Mouse (Mus musculus) adrenal gland, postnatal 14 days (tissue): Measurements from ENCODE around the gene Dusp10. TPM values are rescaled to one million over a fixed set of nuclear protein-coding genes. Genes with fewer than 3 reads are reported as not detected.

Experiments used
- DNase-seq: peaks from one replicate; pipeline ENCODE4 v3.0.0; 2021; ENCODE audit warnings: mixed read lengths
- long read RNA-seq, 2 experiments: library from polyadenylated mRNA; stranded (forward); transcript quantifications; one replicate each; pipeline ENCODE4 v2.0.0; 2021
- total RNA-seq: library from RNA; stranded (reverse); gene quantifications from 2 replicates; pipeline ENCODE4 v1.2.3, GENCODE M21; 2021

Dusp10 gene
- 19.0 and 19.6 TPM in 2 replicates for total RNA-seq
- long read RNA-seq, experiment 1, transcript Dusp10-201 (4 exons, 2,792 nt) = major isoform, 5 of 9 reads
- long read RNA-seq, experiment 1, partial matches to known transcripts = 2 of 9 reads
- long read RNA-seq, experiment 1, other reads (novel, unspliced or antisense) = 2 of 9 reads
- long read RNA-seq, experiment 2, transcript Dusp10-201 (4 exons, 2,792 nt) = major isoform, 9 of 12 reads
- long read RNA-seq, experiment 2, partial matches to known transcripts = 3 of 12 reads
- long read RNA-seq, experiment 2, other reads (novel, unspliced or antisense) = 0 of 12 reads

DNA sequence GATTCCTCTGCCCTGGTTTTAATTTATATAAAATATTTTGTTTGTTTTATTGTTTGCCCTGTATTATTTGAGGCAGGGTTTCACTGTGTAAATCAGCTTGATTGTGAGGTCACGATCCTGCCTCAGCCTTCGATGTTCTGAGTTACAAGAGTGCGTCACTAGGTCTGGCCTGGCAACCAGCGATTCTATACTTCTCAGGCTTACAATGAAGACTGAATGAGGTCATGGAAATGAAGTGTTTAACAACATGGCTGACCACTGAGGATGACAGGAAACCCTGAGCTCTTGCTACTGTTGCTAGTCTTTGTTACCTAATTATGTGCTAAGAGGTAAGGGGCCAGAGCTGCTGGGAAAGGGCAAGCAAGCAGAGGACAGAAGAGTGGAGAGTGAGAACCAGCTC is at the start of gene Dusp10:
TSS of gene Dusp10 (plus strand) at position 197 of the 400 bp plus-strand sequence.
- no peak for DNase-seq

DNA sequence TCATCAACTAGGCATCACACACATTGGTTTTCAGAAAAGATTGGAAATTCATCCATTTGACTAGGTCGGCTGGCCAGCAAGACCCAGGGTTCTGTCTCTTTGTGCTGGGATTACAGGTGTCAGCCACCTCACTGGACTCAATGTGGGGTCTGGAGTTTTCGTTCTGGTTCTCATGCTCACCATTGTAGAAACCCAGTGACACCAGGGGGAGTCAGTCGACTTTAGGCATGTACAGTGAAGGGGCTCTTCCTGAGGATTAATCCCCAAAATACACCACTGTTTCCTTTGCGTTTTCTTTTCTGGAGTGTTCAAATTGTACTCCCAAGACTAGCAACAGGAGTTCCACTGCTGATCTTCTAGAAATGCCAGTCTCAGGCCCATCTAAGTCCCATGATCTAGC is 47.8 kb upstream of the Dusp10 start:
- DNase-seq = no peak

DNA sequence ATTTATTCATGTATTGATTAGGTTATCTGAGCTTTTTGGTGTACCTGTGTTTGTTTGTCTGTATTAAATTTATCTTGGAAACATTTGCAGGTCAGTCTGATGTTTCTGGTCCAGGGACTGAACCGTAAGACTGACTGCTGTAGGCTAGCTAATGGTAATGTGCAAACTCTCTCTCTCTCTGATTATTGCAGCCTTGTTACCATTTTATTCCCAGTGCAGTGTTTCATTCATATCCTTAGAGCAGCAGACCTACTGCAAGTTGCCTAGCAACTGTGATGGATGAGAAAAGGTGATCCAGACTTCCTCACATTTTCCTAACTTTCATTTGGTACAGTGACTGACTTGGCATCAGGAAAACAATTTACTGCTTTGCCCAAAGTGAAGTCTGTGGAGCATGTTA is 43.8 kb upstream of the Dusp10 start:
- no peak for DNase-seq

DNA sequence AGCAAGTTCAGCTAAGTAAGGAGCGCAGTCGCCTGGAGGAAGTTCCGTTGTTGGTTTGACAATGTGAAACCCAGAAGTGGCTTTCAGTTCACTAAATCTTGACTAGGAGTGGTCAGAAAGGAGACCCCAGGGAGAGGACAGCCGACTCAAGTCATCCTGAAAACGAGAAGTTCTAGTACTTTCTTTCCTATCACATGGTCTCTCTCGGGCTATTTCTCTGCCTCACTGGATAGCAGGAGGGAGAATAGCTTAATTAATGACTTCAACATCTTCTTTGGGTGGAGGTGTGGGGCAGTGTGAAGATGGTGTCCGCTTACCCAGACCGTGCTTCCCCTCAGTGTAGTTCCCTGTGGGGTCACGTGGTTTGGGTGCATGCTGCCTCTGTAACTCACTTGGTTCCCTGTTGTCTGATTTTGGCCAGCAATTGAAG is 33.3 kb upstream of the Dusp10 start:
- DNase-seq = peak; percentile 14

DNA sequence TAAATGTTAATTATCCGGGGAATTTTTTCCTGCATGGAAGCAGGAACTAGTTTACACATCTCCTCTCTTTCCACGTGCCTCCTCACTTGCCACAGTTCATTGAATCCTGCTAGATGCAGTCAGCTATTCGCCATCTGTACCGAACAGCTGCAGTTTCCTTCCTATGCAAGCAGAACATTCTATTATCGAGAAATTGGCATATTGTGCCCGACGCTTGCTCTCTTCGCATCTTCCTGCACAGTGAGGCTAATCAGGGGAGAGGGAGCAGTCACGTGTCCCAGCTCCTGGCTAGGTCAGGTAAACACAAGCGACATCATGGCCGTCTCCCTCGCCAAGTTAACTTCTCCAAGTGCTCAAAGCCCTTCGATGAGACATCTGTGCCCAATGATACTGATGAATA is 31.0 kb upstream of the Dusp10 start:
- no peak for DNase-seq

DNA sequence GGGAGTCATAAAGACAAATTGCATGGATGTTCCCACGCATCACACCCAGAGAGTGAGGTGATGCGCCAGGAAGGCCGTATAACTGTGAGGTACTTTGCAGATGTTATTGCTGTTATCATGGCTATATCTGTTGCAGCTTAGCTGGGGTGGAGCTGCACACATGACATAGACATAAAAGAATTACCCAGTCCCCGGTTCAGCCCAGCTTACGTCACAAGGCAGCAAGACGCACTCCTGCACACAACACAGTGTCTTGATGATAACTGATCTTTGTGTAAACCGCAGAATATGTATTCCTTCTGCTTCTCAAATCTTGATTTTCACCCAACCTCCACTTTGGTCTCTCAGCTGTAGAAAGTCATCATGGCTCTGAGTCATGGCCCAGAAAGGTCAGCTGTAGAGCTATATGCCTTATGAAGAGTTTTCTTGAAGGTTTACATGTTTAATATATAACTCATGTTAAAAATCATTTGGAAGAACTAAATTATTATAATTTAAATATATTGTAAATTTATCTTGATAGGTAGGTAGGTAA is 25.3 kb upstream of the Dusp10 start:
- no peak for DNase-seq

DNA sequence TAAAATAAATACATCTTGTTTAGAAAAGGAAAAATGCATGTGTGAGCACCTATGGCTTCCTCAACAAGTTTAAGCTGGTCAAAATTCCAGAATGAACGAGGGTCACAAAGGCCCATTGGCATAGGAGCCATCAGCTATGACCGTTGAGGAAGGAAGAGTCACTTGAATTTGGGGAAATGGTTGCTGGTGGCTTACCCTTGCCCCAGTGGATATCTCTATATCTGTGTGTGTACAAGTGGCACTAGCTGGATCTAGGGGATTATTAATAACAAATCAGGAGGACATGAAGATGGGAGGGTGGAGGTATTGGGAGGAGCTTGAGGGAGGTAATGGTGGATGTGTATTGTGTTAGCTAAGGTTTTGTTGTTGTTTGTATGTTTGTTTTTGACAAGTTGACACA is 21.2 kb upstream of the Dusp10 start:
- no peak for DNase-seq

DNA sequence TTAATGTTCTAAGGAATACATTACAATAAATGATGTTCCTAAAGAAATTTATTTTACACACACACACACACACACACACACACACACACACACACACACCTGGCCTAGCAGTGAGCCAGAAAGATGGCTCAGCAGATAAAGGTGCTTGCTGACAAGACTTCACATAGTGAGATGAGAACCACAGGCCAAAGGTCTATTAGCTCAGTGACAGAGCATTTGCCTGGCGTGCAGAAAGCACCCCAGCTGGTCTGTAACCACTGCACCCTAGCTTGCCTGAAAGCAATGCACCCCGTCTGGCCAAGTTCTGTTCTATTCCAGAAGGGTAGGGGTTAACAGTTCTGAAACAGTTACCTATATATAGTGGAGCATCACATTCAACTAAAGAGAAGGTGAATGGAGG is 15.9 kb upstream of the Dusp10 start:
- no peak for DNase-seq

DNA sequence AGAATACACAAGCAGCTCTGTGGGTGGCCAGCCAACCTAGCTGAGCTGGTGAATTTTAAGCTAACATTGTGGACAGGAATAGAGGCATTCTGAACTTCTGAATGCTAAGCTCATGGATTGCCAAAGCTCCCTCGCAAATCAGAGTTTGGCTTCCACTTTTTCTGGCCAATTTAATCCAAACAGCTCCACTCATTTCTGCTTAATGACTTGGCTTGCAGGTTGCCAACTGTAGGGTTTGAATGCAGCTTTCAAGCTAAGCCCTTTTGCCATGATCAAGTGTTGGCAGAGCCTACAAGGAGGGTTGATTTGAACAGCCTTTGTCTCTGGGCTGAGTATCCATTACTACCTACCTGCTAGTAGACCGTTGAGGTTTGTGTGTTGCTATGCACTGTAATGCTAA is 10.6 kb upstream of the Dusp10 start:
- DNase-seq = no peak

DNA sequence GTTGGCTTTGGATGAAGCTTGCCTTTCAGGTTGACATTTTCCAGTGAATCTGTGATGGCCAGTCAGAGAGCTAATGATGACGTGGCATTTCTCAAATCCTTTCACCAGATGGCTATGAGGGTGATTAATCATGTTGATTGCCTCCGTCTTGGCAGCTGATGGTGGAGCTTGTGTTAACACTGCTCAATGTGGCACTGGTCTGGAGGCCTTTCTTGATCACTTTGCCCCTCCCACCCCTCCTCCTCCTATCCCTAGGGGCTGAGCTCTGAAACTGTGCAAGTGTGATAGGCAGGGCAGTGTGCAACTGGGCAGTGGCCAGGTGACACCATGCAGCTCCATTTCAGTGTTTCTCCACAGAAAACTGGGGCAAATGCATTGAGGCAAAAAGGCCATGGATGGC is 8.8 kb upstream of the Dusp10 start:
- DNase-seq = peak; percentile 63

DNA sequence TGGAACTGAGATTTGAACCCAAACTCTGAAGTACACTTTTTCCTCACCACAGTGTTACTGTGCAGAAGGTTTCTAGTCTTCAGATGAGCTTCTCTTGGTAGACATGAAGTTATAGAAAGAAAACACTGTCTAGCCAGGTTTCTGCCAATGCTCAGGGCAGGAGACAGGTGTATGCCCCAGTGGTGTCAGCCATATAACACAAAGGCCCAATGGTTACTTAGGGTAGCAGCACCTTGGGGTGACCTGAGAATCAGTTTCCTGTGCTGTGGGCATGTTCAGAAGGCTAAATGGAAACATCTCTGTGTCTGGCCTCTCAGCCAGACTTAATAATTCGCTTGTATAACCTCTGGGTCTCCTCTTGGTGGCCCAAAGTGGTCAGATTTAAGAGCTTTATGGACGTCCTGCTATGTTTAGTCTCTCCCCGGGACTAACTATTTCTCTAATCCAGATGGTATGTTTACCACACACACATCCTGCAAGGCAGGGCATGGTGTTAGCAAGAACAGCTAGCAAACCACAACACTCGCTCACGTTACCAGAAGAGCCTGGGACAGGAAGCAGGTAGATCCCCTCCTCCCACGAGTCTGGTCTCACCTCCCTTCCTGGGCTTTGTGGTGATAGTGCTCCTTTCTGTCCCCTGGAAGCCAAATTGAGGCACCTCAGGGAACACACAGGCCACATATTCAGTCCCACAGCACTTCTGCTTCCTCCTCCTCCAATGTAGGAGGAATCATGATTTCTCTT is 7.6 kb upstream of the Dusp10 start:
- DNase-seq = no peak

DNA sequence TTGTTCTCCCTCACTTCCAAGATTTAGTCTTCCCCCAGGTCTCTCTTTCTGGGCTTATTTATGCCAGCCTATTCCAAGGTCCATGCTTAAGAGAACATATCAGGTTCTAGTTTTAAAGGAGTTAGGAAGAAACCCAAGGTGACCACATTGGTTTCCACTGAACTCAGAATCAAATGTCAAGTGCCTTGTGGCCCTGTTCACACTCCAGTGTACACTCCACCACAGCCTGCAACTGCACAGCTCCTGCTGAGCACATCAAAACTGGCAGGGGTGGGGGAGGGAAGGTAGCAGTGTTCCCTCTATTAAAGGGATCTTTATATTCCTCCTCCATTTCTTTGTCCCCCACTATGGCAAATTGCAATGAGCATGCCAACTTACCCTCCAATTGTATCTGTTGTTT is 7.0 kb upstream of the Dusp10 start:
- DNase-seq = no peak

DNA sequence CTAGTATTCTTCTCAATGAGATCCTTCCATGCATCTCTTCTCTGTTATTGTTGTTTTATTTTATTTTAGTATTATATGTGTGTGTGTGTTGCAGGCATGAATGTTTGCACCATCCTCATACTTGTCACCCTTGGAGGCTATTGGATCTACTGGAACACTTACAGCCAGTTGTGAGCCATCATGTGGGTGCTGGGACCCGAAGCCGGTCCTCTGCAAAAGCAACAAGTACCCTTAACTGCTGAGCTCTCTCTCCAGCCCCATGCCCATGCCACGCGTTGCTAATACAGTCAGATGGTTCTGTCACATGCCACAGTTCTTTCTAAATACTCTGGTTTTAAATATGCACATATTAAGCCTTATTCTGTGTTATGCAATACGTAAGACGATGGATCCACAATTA is 1.8 kb upstream of the Dusp10 start:
- DNase-seq = no peak

DNA sequence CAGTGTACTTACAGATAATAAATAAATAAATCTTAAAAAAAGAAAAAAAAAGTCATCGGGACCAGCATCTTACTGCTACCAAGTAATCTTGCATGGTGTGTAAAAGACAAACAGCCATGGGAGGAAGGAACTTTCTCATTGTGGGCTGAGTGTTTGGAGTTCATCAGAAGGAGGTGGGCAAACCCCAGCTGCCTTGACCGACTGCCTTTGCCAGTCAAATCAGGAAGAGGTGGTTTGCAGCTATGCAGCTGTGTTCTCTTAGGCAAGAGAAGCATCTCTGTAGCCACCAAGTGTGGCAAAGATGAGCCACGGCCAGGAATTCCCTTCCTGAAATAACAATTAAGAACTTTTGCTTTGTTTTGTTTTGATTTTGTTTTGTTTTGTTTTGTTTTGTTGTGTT is 989 bp downstream of the Dusp10 start:
- DNase-seq = no peak

DNA sequence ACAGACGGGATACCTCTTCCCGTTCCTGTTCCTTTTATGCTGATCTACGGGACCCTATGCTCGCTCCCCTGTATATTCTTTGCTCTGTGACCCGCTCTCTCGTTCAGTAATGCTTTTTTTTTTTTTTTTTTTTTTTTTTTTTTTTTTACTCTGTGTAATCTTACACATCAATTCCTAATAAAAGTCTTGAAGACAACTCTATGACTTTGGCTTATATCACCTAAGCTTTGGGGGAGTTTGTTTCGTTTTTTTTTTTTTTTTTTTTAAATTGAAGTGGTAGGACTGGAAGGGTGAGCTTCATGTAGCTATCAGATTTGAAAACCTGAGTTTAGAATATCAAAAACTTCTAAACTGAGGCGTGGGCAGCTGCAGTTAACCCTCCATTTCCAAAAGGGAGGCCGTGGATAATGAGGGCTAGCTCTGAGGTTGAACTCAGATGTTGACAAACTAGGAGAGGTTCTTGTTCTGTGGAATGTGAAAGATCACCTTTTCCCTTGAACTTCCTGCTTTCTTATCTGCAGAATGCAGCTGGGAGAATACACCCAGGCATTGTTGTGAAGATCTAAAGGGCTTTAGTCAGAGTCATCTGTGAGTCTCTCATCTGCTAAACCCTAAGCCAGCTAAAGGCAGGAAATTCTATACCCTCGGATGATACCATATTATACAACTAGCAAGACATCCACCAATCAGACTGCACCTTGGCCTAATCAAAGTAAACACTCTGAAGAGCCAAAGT is 3.1 kb downstream of the Dusp10 start:
- no peak for DNase-seq

DNA sequence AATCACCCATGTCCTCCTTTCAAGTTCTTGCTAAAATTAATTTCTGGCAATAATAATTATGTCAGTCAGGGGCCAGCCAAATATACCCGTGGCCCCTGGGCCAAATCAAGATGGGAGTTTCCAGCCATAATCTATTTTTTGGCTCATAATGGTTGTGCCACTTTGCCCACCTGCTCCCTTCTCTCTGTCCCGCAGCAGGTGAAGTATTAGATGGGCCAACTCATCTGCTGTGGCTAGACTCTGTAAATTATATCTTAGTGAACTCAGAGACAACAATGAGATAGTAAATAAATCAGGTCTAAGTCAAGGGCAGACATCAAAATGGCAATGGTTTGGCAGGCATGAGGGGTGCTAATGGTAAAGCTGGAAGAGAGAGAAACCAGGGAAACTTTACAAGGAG is 4.5 kb downstream of the Dusp10 start:
- DNase-seq = no peak

DNA sequence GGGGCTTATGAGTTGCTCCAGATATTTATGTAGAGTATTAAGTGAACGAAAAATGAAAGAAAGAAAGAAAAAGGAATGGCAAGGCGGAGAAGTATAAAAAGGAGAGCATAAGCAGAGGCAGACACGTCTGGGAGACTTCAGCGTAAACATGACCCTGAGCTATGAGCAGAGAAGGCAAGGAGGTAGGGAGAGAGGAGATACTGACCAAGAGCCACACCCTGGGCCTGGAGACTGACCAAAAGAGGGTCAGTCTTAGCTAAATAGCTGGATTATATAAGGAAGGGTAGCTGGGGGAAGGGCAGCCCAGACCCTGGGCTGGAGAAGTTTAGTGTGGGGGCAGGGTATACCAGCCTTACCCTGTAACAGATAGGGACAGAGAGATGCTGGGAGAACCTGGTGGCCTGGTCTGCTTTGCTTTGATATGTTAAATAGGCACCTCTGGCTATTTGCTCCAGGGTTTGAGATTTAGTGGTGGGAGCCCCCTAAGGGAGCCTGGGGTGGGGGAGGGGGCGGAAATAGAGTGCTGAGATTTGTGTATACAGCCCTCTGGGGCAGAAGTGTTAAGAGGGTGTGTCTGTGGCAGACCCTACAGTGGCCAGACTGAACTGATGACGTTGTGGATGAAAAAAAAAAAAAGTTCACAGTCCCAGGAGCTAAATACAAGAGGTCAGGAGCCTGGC is 6.1 kb downstream of the Dusp10 start:
- DNase-seq = no peak

DNA sequence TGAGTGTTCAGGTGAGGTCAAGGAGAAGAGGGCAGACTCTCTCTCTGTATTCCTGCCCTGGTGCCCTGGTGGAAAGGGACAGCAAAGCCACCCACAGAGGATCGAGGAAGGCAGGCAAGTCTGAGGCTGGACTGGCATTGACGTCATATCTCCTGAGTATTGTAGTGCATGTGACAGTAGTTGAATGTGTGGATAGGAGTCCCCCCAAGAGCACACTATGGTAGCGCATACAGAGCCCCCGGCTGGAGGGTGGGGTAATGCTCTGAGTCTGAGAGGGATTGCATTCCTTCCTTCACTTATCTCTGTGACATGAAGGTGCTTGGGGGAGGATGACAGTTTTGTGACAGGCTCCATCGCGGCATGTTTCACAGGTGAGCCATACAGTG is 6.6 kb downstream of the Dusp10 start:
- no peak for DNase-seq

DNA sequence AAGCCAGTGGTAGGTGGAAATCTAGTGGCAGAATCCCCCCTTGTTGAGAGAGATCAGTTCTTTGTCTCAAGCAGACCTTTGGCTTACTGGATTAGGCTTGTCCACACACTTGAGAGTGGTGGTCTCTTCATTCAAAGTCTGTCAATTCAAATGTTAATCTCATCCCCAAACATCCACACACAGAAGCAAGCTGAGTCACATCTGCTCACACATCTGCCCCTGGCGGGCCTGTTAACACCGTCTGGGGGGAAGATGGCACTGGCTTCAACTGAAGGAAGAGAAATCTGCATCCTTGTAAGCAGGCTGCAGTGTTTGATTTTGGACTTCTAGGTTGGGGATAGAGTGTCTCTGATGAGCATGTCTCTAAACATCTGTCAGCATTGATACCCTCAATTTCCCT is 10.9 kb downstream of the Dusp10 start:
- DNase-seq = no peak

DNA sequence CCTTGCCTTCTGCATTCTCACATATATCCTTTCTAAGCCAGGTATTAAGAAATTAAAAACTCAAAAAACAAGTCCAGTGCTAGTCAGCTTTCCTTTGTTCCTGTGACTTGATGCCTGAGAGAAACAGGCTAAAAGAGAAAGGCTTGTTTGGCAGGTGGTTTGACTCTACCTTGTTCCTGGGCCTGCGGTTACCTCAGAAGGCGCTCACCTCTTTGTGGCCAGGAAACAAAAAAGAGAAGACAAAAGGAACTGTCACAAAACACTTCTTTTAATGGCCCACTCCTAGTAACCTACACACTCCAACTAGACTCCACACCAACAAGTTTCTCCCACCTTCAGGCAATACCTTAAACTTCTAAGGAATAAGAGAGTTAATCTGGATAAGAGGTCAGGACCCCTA is 11.5 kb downstream of the Dusp10 start:
- no peak for DNase-seq

DNA sequence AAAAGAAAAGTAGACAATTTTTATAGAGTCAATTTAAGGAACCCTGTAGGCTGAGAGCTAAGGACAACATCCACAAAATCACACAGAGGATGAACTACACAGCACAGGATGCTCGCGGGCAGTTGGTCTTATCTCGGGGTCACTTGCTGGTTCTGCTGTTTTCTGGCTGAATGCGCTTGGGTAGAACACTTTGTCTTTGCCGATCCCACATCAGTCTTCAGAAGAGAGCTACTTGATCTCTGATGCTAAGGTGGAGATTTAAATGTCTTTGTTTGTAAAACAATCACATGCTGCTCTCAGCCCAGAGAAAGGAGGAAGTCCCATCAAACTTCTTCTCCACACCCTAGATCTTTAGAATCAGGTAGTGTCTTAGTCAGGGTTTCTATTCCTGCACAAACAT is 12.0 kb downstream of the Dusp10 start:
- no peak for DNase-seq

DNA sequence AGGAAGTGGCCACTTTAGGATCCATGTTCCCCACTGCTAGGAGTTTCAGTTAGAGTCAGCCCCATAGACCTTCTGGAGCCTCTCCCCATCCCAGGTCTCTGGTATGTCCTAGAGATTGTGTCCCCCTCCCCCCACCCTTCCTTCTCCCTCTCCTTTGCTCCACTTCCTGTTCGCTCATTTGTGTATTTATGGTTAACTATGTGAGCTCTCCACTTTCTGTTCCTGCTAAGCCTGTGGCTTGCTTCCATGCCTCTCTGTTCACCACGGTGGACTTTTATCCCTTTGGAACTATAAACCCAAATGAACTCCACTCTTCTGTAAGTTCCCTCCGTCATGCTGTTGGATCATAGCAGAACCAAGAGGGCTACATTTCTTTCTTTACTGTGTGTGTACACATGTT is 13.9 kb downstream of the Dusp10 start:
- DNase-seq = no peak
